Mouse (Mus musculus) stomach, adult 2 months (tissue): ENCODE measurements around the gene Ube2b. TPM values are rescaled to one million over a fixed set of nuclear protein-coding genes. Genes with fewer than 3 reads are reported as not detected.

Source experiments
- polyA plus RNA-seq: library from polyadenylated mRNA; depleted of rRNA; stranded (reverse); fragments of >200 nt; gene quantifications from 2 replicates; pipeline ENCODE4 v1.2.3, GENCODE M21; 2012; rRNA removed

Gene Ube2b
- polyA plus RNA-seq: 6.6 and 11.9 TPM in 2 replicates

DNA sequence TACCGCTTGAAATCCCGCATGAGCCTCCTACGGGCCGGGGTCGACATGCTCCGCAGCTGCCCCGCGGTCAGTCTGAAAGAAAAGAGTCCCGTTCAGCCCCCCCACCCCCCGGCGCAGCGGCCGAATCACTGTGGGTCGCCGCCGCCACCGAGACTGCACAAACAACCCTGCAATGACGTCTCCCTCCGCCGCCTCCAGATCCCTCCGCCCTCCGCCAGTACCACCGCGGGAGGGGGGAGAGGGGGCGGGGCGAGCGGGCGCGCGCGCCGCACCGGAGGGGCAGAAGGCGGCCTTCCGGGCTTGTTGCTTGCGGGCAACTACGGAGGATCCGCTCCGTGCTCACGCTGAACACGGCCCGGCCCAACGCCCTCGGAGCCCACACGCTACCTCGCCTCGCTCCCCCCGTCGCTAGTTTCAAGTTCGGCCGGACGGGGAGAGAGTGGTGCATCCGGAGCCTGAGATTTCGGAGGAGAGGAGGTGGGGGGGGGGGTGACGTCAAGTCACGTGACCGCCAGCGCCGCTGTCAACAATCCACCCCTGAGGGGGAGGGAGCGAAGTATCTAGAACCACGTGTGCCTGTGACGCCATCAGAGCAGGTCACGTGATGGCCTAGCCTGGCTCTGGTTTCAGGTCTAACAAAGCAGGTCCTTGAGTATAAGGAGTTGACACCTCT is at the start of gene Ube2b:
Gene Ube2b (minus strand): TSS at position 473 of the 673 bp plus-strand sequence.

DNA sequence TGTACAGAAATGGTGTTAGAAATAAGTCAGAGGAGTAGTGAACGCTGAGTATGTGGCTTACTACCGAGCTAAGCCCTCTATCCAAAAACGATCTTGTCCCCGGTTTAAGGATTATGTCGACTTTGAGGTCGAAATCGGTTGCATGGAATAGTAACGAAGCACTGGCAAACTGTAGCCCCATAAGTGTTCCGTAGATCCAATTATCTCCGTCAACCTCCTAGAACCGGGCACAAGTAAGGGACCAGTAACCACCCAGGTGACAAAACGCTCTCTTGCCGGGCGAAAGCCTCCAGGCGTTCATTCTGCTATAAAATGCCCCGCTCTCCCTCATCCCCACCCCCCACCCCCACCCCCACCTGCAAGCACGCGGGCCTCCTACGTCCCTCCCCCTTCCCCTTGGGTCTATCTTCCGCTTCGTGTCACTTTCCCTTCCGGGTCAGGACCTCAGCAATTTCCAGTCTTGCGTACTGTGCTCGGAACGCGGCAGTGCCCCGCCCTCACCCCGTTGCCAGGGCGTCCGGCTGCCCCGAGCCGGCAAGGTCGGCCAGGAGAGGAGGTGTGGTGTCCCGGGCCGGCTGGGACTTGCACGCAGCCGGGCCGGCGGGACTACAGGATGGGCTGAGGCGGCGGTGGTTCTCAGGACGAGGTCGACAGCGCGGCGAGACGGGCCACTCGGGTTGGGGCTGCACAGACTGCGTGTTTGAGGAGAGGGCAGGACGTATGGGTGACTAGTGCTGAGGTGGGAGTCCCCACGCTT is 3.4 kb upstream of the Ube2b start, which contains the start of gene Cdkl3:
Gene Cdkl3 (plus strand): TSS at position 450 of the 757 bp plus-strand sequence.

DNA sequence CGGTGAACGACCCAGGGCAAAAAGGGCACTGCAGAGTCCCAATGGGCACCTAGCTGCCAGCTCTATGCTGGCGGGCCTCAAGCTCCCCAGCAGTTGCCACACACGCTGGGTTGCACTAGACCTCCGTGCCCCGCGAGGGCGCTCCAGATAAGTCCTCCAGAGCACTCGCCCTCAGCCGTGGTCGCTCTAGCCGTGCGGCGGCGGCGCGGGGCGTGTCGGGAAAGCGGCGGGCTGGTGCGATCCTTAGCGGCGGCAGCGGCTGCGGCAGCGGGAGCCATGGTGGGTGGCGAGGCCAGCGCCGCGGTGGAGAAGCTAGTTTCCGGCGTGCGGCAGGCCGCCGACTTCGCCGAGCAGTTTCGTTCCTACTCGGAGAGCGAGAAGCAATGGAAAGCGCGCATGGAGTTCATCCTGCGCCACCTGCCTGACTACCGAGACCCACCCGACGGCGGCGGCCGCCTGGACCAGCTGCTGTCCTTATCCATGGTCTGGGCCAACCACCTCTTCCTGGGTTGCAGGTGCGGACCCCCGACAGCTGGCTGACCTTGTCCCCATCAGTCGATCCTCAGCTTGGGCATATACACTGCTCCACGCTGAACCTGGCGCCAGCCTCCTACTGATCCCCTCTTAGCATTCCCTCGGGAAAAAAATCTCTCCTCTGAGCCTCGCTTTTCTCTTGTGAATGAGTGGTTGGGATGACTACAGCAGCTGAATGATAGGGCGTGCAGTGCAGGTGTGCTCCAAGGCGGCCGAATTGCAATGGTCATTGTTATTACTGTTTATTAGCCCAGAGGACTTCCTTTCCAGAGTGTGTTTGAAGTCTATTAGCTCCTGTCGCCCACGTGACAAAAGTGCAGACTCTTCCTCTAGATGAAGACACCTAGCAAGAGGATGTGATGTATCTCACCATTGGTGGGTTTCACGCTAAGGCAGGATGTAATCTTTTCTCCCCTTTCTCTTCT is 32.8 kb downstream of the Ube2b start, which contains the start of gene Cdkn2aipnl:
Gene Cdkn2aipnl (plus strand): TSS at position 219 of the 959 bp plus-strand sequence.

Other genes starting within 250 kb of the Ube2b start
- gene Sec24a, start 237.1 kb downstream of the Ube2b start, polyA plus RNA-seq: 8.2 and 8.8 TPM in 2 replicates
- gene Sar1b, start 237.1 kb downstream of the Ube2b start, polyA plus RNA-seq: 2.6 and 3.7 TPM in 2 replicates
- gene Jade2, start 143.1 kb downstream of the Ube2b start, polyA plus RNA-seq: 2.6 and 3.5 TPM in 2 replicates
- 7.8 and 9.5 TPM in 2 replicates for gene Cdkn2aipnl, start 33.1 kb downstream of the Ube2b start, polyA plus RNA-seq
- gene Cdkl3, start 3.5 kb upstream of the Ube2b start, polyA plus RNA-seq: 0.37 and 0.66 TPM in 2 replicates
- gene Ppp2ca, start 97.9 kb upstream of the Ube2b start, polyA plus RNA-seq: 7.4 and 9.2 TPM in 2 replicates
- not detected in 2 replicates for gene Olfr1373, start 144.8 kb upstream of the Ube2b start, polyA plus RNA-seq
- gene Olfr1371, start 213.2 kb upstream of the Ube2b start, polyA plus RNA-seq: not detected in 2 replicates
- gene Skp1a, start 231.2 kb upstream of the Ube2b start, polyA plus RNA-seq: 2.3 and 3.2 TPM in 2 replicates